Mouse (Mus musculus) bone marrow macrophage, adult 2 months (primary cell): ENCODE results near the gene Spdye4a. TPM values are rescaled to one million over a fixed set of nuclear protein-coding genes. Genes with fewer than 3 reads are reported as not detected.

Experiments used
- H3K27ac ChIP-seq: 2 replicates; pipeline ENCODE4 v1.5.1; 2012; ENCODE audit warnings: low read depth, low read length; ENCODE audit not compliant: insufficient read depth
- H3K4me1 ChIP-seq: 2 replicates; pipeline ENCODE4 v1.6.1; 2012; ENCODE audit warnings: low read length; ENCODE audit not compliant: control insufficient read depth, insufficient read depth
- H3K4me3 ChIP-seq: 2 replicates; pipeline ENCODE4 v1.5.1; 2012; ENCODE audit warnings: mild to moderate bottlenecking, low read length, moderate library complexity; ENCODE audit not compliant: insufficient read depth
- CTCF ChIP-seq: IDR thresholded peaks from 2 replicates; pipeline ENCODE4 v1.5.1; 2012; ENCODE audit warnings: low read depth, mild to moderate bottlenecking, low read length, moderate library complexity
- POLR2A ChIP-seq: IDR thresholded peaks from 2 replicates; pipeline ENCODE4 v1.6.1; 2012; ENCODE audit warnings: mild to moderate bottlenecking, low read depth, low read length, borderline replicate concordance
- polyA plus RNA-seq: library from polyadenylated mRNA; stranded (reverse); fragments of >200 nt; gene quantifications from 2 replicates; pipeline ENCODE4 v1.2.4, GENCODE M21; 2012; ENCODE audit not compliant: missing spikeins, insufficient read depth, insufficient read length

Gene Spdye4a
- polyA plus RNA-seq, 1 experiment, result not detected

GRCm38 (mm10) chr5:143264689-143265088 lies 38.0 kb upstream of the Spdye4a start:
- Histone ChIP-seq H3K27ac (no peak overlapping the region), H3K4me3 (no peak overlapping the region), H3K4me1 (peaks cover under 1% of the 10 kb centered on the region; the same call in 1 of the 2 replicates)
- TF ChIP-seq CTCF (no peak), POLR2A (no peak)

- Histone ChIP-seq H3K4me3 (no peak overlapping the region), H3K4me1 (peaks cover 4% of the 10 kb centered on the region), H3K27ac (no peak overlapping the region)
- no peak for TF ChIP-seq CTCF
- no peak for TF ChIP-seq POLR2A
Observed at GRCm38 (mm10) chr5:143261636-143262035, 34.9 kb upstream of the Spdye4a start.

GRCm38 (mm10) chr5:143255802-143256201 lies 29.1 kb upstream of the Spdye4a start:
- Histone ChIP-seq H3K27ac (no peak overlapping the region), H3K4me3 (no peak overlapping the region), H3K4me1 (peaks cover 4% of the 10 kb centered on the region)
- TF ChIP-seq CTCF, result no peak
- TF ChIP-seq POLR2A, result no peak

GRCm38 (mm10) chr5:143255131-143255519 lies 28.4 kb upstream of the Spdye4a start:
- peaks cover 4% of the 10 kb centered on the region for H3K4me1 ChIP-seq
- no peak overlapping the region for H3K4me3 ChIP-seq
- no peak for TF ChIP-seq CTCF
- TF ChIP-seq POLR2A, result no peak
- H3K27ac ChIP-seq, result no peak overlapping the region

GRCm38 (mm10) chr5:143254487-143255130 lies 27.9 kb upstream of the Spdye4a start:
- no peak for TF ChIP-seq CTCF
- TF ChIP-seq POLR2A, result no peak

GRCm38 (mm10) chr5:143253881-143254486 lies 27.3 kb upstream of the Spdye4a start:
- H3K4me3 ChIP-seq, result peak overlapping the region; percentile 53
- TF ChIP-seq CTCF (no peak), POLR2A (no peak)
- no peaks in the 10 kb centered on the region; the same call in 1 of the 2 replicates for H3K4me1 ChIP-seq
- H3K27ac ChIP-seq, result no peak overlapping the region

More at GRCm38 (mm10) chr5:143254487-143255130, 27.9 kb upstream of the Spdye4a start:
- peaks cover 3% of the 10 kb centered on the region for H3K4me1 ChIP-seq
- H3K27ac ChIP-seq, result no peak overlapping the region
- peak overlapping the region; percentile 53 for H3K4me3 ChIP-seq

GRCm38 (mm10) chr5:143253186-143253880 lies 26.6 kb upstream of the Spdye4a start:
- Histone ChIP-seq H3K4me3 (peak overlapping the region; percentile 53), H3K4me1 (no peaks in the 10 kb centered on the region; the same call in 1 of the 2 replicates), H3K27ac (no peak overlapping the region)
- TF ChIP-seq CTCF, result no peak
- TF ChIP-seq POLR2A, result no peak

GRCm38 (mm10) chr5:143252791-143253185 lies 26.1 kb upstream of the Spdye4a start:
- no peaks in the 10 kb centered on the region; the same call in 1 of the 2 replicates for H3K4me1 ChIP-seq
- no peak for TF ChIP-seq CTCF
- TF ChIP-seq POLR2A, result no peak
- peak overlapping the region; percentile 53; the same call in 1 of the 2 replicates for H3K4me3 ChIP-seq
- H3K27ac ChIP-seq, result no peak overlapping the region

GRCm38 (mm10) chr5:143252039-143252438 lies 25.3 kb upstream of the Spdye4a start:
- no peak overlapping the region for H3K27ac ChIP-seq
- no peak for TF ChIP-seq POLR2A
- TF ChIP-seq CTCF, result no peak
- no peaks in the 10 kb centered on the region; the same call in 1 of the 2 replicates for H3K4me1 ChIP-seq
- H3K4me3 ChIP-seq, result no peak overlapping the region

GRCm38 (mm10) chr5:143244926-143245325 lies 18.2 kb upstream of the Spdye4a start:
- Histone ChIP-seq H3K27ac (no peak overlapping the region), H3K4me3 (no peak overlapping the region), H3K4me1 (no peaks in the 10 kb centered on the region)
- TF ChIP-seq POLR2A (no peak), CTCF (no peak)
